Mouse (Mus musculus): ENCODE data around the gene Meltf.

Meltf gene

GRCm38 (mm10) chr16:31878573-31879257, at the start of gene Meltf:
Meltf (plus strand) TSS chr16:31878810.
- no peak for DNase-seq (ENCODE audit: low read depth)

DNA sequence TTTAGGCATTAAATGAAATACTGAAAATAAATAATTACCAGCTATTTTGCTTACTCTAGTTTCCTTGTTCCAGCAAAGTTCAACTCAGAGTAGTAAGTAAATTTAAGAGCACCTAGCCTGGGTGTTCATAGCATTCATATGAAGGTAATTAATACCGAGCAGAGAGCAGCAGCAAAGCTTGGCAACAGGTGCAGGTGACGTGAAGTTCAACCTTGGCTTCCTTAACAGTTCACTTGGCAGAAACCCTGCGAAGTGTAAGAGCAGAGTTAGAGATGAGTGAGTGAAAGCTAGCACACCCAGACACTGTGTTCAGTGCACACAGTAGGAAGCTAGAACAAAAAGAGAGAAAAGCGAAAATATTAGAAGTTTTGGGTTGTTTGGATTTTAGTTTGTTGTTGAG, 47.9 kb upstream of the Meltf start:
- DNase-seq (ENCODE audit: low read depth): no peak

DNA sequence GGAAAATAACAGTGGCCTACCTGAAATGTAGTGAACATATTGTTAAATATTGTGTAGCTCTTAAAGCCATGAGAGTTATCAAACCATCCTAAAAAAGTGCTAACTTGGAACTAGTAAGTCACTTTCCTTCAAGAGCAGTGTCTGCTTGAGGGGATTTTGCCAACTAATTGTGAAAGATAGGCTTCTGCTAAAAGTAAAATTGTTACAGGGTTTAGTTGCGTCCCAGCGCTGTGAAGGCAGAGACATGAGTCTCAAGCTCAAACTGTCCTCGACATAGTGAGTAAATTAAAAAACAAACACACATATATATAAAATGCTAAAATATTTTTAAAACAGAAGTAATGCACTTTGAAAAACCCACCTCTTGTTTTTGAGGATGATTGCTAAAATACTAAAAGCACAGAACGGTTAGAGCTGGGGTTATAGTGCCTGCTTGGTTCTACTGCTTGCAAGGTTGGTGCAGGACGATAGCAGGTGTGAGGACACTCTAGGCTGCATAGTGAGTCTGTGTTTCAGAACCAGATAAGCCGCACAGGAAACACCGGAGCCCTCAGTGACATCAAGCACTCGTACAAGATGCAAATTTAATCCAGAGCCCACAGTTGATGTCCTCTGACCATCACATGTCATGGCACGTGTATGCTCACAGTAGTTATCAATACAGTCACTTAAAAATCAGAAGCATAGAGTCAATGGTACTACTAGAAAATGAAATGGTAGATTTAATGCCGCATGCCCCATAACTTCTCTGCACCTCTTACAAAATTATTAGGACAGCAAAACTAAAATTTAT, 45.8 kb upstream of the Meltf start:
- no peak for DNase-seq (ENCODE audit: low read depth)

DNA sequence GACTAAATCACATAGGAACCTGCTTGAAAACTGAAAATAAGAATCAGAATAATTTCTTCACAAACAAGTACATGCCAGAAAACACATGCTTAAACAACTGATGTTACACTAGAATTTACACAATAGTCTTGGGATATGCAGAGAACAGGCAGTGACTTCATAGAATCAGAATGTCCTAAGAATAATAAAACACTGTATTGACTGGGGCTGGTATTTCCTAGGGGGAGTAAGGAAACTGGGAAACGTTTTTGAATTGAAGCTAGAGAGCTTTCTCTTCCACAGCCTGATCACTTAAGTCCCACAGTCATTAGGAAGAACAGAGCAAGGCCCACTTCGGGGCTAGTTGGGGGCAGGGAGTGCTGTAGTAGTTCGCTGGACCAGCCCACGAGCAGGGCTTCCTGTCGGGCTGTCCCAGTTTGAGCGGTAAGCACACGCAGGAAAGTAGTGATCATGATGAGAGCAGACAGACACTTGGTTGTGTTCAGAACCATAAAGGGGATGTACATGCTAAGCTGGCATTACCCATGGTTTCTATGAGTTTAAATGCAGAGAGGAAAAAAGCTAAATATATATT, 44.5 kb upstream of the Meltf start:
- DNase-seq (ENCODE audit: low read depth): peak; percentile 10

DNA sequence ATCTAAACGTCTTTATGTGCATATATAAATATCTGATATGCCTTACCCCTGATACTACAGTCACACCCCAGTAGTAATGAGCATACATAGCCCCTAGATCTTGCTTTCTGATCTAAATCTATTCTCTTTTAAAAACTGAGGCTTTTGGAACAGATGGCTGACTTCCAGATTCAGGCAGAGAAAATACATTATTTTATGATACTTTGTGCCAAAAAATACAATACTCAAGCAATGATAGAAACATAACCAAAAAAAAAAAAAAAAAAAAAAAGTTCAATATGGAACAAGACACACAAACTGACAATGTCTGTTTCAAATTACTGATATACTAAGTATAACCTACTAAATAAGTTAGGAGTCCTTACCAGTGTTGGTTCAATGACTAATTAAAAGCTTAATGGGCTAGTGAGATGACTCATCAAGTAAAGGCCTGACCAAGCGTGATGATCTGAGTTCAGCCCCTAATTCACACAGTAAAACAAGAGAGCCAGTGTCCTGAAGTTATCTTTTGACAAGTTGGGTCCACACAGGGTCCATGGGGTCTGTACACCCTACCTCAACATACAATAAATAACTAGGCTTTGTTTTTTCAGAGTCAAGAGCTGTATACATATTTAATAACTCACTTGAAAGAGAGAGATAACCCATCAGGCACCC, 43.8 kb upstream of the Meltf start:
- no peak for DNase-seq (ENCODE audit: low read depth)

DNA sequence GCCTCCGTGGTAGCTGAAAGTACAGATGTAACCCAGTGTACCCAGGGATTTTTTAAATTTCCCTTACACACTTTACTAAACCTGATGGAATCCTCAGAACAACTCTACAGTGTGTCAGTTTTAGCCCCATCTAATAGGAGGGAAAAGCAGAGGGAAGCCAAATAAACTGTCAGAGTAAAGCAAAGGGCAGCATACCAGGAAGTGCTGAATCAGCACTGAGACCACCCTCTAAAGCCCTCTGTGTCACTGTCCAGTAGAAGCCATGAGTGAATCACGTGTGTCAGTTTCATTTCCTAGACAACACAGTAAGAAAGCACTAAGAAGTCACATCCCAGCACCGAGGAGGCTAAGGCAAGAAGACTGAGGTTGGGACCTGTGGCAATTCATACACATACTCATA, 41.2 kb upstream of the Meltf start:
- no peak for DNase-seq (ENCODE audit: low read depth)

GRCm38 (mm10) chr16:31844246-31844645, 34.4 kb upstream of the Meltf start:
- no peak for DNase-seq (ENCODE audit: low read depth)

DNA sequence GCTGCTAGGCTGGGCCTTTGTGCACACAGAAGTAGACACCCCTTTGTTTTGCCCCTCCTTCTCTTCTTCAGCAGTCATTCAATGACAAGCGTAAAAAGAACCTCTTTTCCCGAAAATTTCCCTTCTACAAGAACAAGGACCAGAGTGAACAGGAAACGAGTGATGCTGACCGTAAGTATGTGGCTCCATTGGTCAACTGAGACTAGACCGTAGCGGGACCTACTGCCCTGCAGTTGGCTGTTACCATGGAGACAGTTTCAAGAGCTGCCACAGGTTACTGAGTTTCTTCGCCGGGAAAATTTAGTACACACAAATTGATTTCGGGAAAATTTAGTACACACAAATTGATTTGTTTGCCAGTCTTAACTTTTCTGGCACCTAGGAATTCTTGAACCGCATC, 31.8 kb upstream of the Meltf start:
- no peak for DNase-seq (ENCODE audit: low read depth)

DNA sequence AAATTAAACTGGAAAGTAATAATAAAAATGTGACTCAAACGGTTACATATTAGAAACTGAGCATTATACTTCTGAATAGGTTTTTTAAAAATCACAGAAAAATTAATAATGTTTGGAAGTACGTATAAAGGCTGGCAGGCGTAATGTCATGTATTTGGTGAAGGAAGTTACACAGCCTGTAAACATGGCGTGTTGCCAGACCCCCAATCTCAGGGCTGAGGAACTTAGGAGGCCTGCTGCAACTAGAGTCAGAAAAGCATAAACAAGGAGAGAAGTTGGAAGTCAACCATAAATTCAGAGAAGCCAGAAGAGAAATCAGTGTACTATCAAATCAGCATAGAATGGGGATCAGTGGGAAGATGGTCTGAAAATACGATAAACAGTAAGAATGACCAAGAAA, 14.7 kb upstream of the Meltf start:
- no peak for DNase-seq (ENCODE audit: low read depth)

DNA sequence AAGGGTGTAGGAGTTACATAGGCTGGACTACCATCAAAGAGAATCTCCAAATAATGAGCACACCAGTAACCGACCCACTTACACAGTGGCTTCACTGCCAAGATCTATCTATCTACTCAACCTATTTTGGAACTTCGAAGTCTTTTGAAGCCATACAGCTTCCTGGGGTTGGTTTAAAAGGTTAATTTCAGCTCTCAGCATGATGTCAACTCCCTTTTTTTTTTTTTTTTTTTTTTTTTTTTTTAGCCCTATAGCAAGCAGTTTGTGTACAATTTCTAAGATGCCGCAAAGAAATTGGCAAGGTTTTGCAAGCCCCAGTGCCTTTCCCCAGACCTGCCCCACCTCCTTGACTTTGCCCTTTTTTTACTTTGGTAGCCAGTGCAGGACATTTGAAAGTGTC, 13.4 kb upstream of the Meltf start:
- DNase-seq (ENCODE audit: low read depth): no peak

- DNase-seq (ENCODE audit: low read depth): no peak
Measured at GRCm38 (mm10) chr16:31866911-31867310, 11.7 kb upstream of the Meltf start.

- no peak for DNase-seq (ENCODE audit: low read depth)
Measured at GRCm38 (mm10) chr16:31867736-31868135, 10.9 kb upstream of the Meltf start.

DNA sequence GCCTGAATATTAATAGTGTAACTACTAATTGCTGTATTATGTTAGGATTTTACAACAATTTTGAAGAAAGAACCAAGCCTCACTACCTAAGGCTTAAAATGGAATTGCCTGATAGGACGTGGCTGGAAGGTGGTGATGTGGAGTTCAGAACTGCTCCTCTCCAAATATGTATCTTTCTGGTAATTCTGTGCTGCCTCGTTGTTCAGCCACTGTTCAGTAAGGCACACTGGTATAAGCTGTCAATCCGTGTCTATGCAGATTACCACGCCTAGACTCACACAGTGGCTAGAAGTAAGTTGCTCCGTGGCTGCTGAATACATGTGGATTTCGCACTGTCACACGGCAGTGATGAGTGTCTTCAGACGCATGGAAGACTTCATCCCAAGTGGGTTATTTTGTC, 4.9 kb upstream of the Meltf start:
- DNase-seq (ENCODE audit: low read depth): no peak

DNA sequence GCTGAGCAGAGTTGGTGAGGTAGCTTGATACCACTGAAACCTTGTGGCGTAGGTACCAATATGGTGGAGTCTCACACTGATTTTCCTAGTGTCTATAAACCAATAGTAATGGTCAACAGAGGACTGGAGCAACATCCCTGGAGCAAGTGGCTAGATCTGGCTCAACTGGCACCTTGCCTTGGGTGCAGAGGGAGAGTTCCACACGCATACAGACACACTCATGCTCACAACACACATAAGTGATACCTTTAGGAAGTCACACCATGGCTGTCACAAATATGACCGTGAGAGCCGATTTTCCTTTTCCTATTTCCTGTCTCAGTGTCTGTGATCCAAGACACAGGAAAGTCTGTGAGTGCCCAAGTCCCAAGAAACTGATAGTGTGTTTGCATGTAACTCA, 3.2 kb upstream of the Meltf start:
- DNase-seq (ENCODE audit: low read depth): no peak

GRCm38 (mm10) chr16:31876386-31876785, 2.2 kb upstream of the Meltf start:
- no peak for DNase-seq (ENCODE audit: low read depth)

DNA sequence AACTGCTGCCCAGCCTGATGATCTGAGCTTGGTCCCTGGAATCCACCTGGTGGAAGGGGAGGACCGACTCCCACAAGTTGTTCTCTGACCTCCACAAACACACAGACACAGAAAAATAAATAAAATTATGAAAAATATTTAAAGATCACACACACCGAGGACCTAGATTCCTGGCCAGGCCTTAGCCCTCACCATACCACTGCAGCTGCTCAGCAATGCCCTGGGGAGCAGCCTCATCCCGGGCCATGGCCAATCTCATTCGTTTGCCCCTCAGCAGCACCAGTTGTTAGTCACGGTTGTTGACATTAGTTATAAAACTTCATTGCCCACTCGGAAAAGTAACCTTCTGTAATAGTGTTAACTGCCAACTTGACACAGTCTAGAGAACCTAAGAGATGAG, 558 bp upstream of the Meltf start:
- DNase-seq (ENCODE audit: low read depth): no peak

DNA sequence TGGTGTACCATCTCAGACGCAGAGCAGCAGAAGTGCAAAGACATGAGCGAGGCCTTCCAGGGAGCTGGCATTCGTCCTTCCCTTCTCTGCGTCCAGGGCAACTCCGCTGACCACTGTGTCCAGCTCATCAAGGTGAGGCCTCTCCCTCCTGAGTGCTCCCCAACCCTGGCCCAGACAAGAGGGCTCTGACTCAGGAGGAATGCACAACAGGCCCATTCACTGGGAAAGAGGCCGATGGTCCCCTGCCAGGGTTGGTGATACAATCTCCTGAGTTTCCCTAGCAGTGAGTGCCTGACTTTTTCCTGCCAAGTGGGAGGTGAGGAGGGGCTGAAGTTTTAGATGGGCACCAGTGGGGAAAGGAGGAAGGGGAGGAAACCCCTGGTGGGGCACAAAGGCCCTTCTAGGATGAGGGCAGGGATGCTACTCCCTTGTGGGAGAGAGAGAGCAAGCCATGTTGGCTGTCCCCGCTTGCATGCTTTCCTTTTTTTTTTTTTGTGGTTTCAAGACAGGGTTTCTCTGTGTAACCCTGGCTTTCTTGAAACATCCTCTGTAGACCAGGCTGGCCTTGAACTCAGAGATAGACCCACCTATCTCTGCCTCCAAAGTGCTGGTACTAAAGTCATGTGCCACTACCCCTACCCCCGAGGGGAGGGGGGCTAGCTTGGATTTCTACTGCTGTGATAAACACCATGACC, 1.7 kb downstream of the Meltf start:
- peak; percentile 93 for DNase-seq (ENCODE audit: low read depth)

- DNase-seq (ENCODE audit: low read depth): no peak
Measured at GRCm38 (mm10) chr16:31882381-31882908, 3.8 kb downstream of the Meltf start.

DNA sequence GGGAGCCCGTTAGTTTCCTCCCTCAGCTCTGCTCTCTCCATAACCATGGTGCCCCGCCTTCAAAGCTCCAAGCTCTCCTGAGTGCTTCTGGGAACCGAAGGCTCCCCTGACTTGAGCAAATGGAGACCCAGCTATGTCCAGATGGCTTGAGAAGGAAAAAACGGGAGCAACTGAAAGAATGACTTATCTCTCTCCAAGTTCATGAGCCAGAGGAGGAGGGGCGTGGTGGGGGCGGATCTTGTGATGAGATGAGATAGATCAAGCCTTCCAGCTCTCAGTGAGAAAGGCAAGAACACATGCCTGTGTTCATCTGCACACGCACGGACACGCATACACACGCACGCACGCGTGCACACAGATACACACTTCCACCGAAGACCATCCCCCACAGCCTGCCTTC, 4.7 kb downstream of the Meltf start:
- DNase-seq (ENCODE audit: low read depth): no peak

- DNase-seq (ENCODE audit: low read depth): no peak
Measured at GRCm38 (mm10) chr16:31883902-31884301, 5.3 kb downstream of the Meltf start.

GRCm38 (mm10) chr16:31890907-31891306, 12.3 kb downstream of the Meltf start:
- no peak for DNase-seq (ENCODE audit: low read depth)

Measured in fibroblast of lung, adult 2 months (primary cell).